Mouse (Mus musculus): ENCODE measurements around the gene 4930544D05Rik.

GRCm38 (mm10) chr11:70615516-70616093, at the start of gene 4930544D05Rik:
- TF ChIP-seq POLR2A (IDR thresholded peaks at IDR 0.05; ENCODE audit: borderline replicate concordance, low read depth, low read length): no peak
- TF ChIP-seq CTCF (IDR thresholded peaks at IDR 0.05; ENCODE audit: low read depth, low read length): no peak
